Mouse (Mus musculus): ENCODE results near the gene Fam198b. TPM values are rescaled to one million over a fixed set of nuclear protein-coding genes. Genes with fewer than 3 reads are reported as not detected.
A peak's percentile ranks its signal among the peaks of the same experiment; 100 is the strongest.

The Fam198b gene
- total RNA-seq, 2 experiments from 2014 or later: 4.8 to 5.8 TPM

DNA sequence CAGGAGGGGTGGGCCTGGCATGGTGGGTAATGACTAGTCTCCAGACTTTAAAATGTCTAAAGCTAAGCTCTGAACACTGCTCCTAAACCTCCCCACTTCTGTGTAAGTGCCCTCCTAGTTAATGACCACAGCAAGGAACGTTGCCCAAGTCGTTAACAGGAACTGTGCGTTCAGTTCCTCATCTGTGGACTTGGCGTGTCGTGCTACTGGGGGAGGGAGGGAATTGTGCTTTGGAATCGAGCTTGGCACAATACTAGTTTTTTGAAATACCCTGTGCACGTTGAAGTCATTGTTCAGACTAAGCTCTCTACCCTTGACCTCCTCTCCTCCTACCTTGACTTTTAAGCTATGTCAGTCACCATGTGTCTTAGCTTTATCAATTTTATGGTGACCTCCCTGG is 19.5 kb upstream of the Fam198b start:
- no peak for TF ChIP-seq CTCF (conservative IDR thresholded peaks at IDR 0.05)

DNA sequence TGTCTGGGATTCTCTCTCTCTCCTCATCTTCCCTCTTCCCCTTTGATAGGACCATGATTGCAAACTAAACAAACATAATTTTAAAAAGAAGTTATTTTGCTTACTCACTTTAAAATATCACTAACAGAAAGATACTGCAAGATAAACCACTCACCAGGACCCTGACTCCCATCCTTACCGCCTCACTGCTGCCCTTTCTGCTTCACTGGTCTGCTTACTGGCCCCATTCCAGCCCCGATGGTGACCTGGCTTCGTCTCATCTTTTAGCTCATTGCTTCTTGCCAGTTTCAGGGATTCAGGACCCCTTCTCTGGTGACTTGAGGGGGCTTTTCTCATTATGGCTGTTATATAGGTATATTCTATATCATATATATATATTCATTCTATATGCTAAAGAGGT is 18.2 kb upstream of the Fam198b start:
- TF ChIP-seq CTCF (conservative IDR thresholded peaks at IDR 0.05): no peak
- Histone ChIP-seq H3K4me3 (no peak overlapping the region), H3K27ac (peak overlapping the region; percentile 92)
- no peak for DNase-seq (ENCODE audit: low spot score in 2 of 2)

More for the DNA sequence above, 19.5 kb upstream of the Fam198b start:
- DNase-seq (ENCODE audit: low spot score in 2 of 2): no peak
- Histone ChIP-seq H3K4me3 (no peak overlapping the region), H3K27ac (peak overlapping the region; percentile 92)

DNA sequence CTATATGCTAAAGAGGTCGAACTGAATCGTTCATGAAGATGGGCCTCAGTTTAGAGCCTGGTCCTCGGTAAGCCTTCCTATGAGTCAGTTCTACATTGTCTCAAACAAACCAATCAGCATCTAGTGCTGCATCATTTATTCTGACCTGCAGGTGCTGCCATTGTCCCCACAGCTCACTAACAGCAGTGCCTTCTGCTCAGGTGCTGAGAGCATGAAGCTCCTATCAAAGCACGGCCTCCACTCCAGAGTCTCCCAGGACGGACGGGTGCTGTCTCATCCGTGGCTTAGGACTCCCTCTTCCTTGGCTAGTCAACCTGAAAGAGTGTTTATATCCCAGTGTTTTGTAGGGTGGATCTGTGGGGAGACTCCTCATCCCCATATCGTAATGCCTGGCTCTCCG is 17.8 kb upstream of the Fam198b start:
- peak; percentile 21; the same call in 1 of the 2 replicates for TF ChIP-seq CTCF (conservative IDR thresholded peaks at IDR 0.05)
- DNase-seq (ENCODE audit: low spot score in 2 of 2): no peak
- Histone ChIP-seq H3K4me3 (no peak overlapping the region), H3K27ac (peak overlapping the region; percentile 92)

DNA sequence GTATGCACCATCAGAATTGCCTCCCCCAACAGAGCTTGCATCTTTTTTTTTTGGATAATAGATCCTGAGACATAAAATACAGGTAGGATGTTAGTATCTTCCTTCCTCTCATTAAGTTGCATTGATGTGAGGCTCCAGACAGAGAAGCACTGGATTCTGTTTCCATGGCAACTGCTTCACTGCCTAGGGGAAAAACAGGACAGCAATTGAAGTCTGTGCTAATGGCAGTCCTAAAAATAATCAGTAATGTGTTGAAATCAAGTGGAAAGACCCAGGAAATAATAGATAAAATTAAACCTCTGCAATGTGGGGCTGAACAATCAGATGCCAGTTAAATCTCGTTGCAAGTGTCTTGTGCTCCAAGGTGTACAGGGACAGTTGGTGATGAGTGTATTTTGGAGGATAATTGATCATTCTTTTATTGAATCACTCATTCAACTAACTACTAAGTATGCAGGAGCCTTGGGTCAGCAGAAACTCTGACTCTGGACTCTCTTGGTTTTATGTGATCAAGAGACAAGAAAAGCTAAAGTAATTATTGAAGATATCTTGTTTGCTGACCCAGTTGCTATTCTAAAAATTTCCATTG is 17.1 kb upstream of the Fam198b start:
- no peak overlapping the region for H3K4me3 ChIP-seq
- TF ChIP-seq CTCF (conservative IDR thresholded peaks at IDR 0.05): no peak
- DNase-seq (ENCODE audit: low spot score in 2 of 2): peak in 1 of 2 experiments; percentile 83

DNA sequence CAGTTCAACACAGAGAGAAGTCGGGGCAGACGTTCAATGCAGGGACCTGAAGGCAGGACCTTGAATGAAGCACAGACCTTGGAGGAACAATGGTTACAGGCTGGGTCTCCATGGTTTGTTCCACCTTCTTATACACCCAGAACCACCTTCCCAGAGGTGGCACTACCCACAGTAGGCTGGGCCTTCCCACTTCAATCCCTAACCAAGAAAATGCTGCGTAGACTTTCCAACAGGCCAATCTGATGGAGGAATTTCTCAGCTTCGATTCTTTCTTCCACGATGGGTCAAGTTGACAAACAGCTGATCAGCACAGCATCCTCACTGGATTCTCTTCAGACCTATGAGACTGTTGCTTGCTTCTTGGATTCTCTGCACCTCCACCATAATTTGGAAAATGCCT is 8.9 kb upstream of the Fam198b start:
- DNase-seq (ENCODE audit: low spot score in 2 of 2): no peak
- Histone ChIP-seq H3K27ac (no peak overlapping the region), H3K4me3 (no peak overlapping the region)
- TF ChIP-seq CTCF (conservative IDR thresholded peaks at IDR 0.05): no peak

More for the DNA sequence above, 17.1 kb upstream of the Fam198b start:
- H3K27ac ChIP-seq: peak overlapping the region; percentile 92

DNA sequence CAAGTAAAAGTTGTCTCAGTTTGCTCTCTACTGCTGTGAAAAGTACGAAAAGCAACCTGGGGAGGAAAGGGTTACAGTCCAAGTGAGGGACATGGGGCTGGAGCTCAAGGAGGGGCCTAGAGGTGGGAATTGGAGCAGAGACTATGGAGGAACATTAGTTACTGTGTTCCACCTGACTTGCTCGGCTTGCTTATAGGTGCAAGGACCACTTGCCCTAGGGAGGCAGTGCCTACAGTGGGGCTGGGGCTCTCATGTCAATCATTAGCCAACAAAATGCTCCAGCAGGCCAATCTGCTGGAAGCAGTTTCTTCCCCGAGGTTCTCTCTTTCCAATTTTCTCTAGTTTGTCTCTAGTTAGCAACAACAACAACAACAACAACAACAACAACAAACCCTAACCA is 6.0 kb upstream of the Fam198b start:
- no peak for DNase-seq (ENCODE audit: low spot score in 2 of 2)
- Histone ChIP-seq H3K4me3 (no peak overlapping the region), H3K27ac (no peak overlapping the region)
- no peak for TF ChIP-seq CTCF (conservative IDR thresholded peaks at IDR 0.05)

DNA sequence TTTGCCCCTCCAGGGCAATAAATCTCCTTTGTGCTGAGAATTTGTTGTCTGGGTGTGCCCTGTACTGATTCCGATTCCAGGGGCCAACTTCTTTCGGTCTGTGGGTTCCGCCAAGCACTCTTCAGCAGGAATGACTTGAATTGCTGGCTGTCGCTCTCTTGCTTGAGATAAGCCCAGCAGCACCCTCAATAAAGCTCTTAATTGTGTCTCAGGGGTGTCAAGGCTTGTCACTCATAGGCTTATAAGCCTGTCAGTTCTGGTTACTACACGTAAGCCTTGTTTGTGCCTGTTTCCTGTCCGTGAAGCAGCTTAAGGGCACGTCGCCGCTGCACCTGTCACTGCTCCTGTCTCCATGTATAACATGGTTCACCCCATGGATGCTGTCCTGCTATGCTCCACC is 5.1 kb upstream of the Fam198b start:
- Histone ChIP-seq H3K27ac (no peak overlapping the region), H3K4me3 (no peak overlapping the region)
- no peak for TF ChIP-seq CTCF (conservative IDR thresholded peaks at IDR 0.05)
- no peak for DNase-seq (ENCODE audit: low spot score in 2 of 2)

DNA sequence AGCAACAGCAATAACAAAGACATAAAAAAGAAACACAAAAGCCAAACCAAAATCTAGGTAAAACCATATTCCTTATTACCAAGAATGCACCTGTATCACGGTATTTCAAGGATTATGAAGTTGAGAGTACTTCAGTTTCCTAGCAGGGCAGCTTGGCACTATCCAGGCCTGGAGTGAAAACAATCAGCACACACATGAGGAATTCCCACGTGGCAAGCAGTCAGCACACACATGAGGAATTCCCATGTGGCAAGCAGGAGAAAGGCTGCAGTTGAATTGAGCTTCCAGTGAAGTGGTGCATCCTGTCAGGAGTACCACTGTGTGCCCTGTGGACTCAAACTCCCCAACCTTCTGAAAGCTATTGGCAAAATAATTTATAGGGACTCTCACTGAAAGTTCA is 2.7 kb upstream of the Fam198b start:
- DNase-seq (ENCODE audit: low spot score in 2 of 2): no peak
- Histone ChIP-seq H3K27ac (no peak overlapping the region), H3K4me3 (no peak overlapping the region)
- no peak for TF ChIP-seq CTCF (conservative IDR thresholded peaks at IDR 0.05)

DNA sequence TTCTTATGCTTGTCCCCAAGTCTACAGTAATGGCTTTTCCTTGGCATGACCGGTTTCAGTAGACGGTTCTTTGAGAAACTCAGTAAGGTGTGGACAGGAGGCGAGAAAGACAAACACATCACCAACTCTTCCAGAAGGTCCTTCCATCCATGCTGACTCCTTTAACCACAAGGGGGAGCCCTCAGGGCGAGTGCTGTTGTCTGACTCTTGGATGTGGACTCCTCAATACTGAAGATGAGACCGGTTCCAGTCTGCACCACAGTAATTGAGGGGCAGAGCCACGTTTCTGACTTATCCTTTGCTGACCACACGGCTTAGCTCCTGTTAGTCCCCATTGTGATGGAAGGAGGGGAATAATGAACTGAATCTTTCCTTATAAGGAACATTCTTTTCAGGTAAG is 1.2 kb upstream of the Fam198b start:
- peak; percentile 67 to 79 for DNase-seq (ENCODE audit: low spot score in 2 of 2)
- H3K4me3 ChIP-seq: no peak overlapping the region
- no peak overlapping the region for H3K27ac ChIP-seq
- TF ChIP-seq CTCF (conservative IDR thresholded peaks at IDR 0.05): peak; percentile 95

DNA sequence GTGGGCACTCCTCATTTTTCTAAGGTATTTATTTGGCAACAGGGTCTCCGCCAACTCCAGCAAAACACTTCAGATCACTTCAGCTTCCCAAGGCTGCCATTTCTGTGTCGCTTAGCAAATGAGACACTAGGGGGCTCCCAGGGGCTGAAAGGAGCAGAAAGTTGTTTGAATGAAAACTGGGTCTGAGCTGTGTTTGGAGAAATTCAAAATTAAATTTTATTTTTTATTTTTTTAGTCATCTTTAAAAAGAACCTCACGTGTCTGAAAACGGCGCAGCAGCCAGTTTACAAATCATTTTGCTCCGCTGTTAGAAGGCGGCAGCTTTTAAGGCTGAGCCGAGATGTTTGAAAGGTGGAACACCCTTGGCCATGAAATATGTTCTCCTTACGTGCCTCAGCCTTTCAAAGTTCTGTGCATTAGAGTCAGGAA is 442 bp downstream of the Fam198b start:
- DNase-seq (ENCODE audit: low spot score in 2 of 2): peak; percentile 64 to 75
- peak; percentile 92 for TF ChIP-seq CTCF (conservative IDR thresholded peaks at IDR 0.05)
- Histone ChIP-seq H3K27ac (peak overlapping the region; percentile 71), H3K4me3 (peak overlapping the region; percentile 44)

DNA sequence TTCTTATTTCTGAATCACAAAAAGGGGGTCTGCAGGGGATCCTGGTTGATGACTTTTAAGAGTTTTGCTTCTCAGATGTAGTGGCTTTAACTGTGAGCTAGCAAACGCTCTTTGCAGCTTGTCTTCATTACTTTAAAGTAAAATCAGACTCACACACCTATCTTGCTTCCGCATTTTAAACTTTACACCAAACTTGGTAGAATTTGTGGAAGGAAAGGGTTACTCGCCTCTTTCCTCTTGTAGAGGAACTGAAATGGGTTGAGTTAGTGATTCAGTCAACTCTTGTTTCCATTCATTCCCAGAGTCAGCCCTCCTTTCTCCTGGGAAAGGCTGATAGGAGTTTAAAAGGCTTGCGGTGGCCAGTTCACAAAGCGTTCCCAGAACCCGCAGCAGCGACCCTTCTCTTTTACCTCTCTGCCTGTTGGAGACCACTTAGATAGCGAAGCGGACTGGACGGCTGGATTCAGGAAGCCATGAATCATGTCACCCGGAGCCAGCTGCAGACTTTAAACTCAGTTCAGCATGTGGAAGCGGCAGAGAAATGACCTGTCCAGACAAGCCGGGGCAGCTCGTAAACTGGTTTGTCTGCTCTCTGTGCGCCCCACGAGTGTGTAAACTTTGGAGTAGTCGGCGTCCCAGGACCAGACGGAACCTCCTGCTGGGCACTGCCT is 1.5 kb downstream of the Fam198b start:
- no peak for DNase-seq (ENCODE audit: low spot score in 2 of 2)
- peak overlapping the region; percentile 15; the same call in 1 of the 2 replicates for H3K4me3 ChIP-seq
- peak overlapping the region; percentile 83; the same call in 1 of the 2 replicates for H3K27ac ChIP-seq
- TF ChIP-seq CTCF (conservative IDR thresholded peaks at IDR 0.05): no peak

DNA sequence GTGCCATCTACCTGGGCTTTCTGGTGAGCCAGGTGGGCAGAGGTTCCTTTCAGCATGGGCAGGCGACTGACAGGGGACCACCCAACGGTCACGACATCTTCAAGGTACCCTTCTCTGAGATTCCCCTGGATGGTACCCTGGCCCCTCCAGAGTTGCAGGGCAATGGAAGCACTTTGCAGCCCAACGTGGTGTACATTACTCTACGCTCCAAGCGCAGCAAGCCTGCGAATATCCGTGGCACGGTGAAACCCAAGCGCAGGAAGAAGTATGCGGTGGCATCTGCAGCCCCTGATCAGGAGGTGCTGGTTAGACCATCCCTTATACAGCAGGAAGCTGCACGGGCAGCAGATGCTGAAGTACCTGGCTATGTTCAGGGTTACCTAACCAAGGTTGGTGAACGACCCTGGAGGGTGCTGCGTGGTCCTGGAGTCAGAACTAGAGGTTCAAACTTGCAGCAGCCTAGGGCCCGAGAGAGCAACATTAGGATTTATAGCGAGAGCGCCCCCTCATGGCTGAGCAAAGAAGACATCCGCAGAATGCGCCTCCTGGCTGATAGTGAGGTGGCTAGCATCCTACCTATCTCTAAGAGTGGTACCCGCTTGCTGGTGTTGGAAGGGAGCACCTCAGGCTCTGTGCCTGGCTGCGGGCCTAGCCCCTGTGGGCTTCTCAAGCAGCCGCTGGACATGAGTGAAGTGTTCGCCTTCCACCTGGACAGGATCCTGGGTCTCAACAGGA is 2.2 kb downstream of the Fam198b start:
- peak; percentile 70 for TF ChIP-seq CTCF (conservative IDR thresholded peaks at IDR 0.05)
- DNase-seq (ENCODE audit: low spot score in 2 of 2): peak in 1 of 2 experiments; percentile 17
- Histone ChIP-seq H3K27ac (peak overlapping the region; percentile 83), H3K4me3 (peak overlapping the region; percentile 3)

DNA sequence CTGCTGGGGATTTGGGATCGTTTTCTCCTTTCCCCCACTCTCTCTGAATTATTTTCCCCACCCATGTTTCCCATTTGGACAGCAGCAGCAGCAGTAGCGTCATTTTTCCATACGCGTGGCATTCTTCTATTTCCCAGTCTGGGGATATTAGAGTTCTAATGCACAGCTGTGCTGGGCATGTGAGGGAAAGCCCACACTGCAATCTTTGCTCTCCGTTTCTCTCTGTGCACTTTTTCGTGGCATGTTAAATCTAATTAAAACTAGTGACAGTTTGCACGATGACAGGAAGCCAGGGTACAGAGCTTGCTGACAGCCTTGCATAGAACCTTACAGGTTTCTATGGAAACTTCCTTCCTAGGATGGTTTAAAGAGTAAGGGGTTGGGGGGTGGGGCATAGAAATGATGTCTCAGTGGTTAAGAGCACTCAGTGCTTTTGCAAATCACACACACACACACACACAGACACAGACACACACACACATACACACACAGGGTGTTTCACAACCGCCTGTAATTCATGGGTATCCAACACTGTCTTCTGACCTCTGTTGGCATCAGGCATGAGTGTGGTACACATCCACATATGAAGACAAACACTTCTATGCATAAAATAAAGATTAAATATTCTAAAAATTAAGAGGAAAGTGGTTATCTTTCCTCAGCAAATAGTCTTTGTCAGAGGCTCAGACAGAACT is 3.0 kb downstream of the Fam198b start:
- TF ChIP-seq CTCF (conservative IDR thresholded peaks at IDR 0.05): no peak
- no peak for DNase-seq (ENCODE audit: low spot score in 2 of 2)
- Histone ChIP-seq H3K4me3 (peak overlapping the region; percentile 3; the same call in 1 of the 2 replicates), H3K27ac (peak overlapping the region; percentile 83)
